Comparison of ENCODE assay signal across 9 mouse cellular contexts in genomic region chr16:43801791-43802307, GRCm38 (mm10). TPM values are rescaled to one million over a fixed set of nuclear protein-coding genes. Genes with fewer than 3 reads are reported as not detected.
A peak's percentile ranks its signal among the peaks of the same experiment; 100 is the strongest.
DNase-seq lines count a peak whose midpoint lies in the region; ATAC-seq and TF ChIP-seq lines count a peak whose summit lies in the region.
"Had no signal": no experiment of that assay in that cellular context is flagged by ENCODE, and none has a peak within 500 bp of the region (broad histone marks: within the 10 kb centered on the region; RNA-seq: fewer than 3 reads in every experiment).

No protein-coding gene starts in this region.

- peak; percentile 20 for DNase-seq in c-Kit-positive CD71-positive TER-119-positive erythroid progenitor cells, embryonic 14.5 days (ENCODE audit: low spot score)
- DNase-seq in heart, postnatal 25 days (ENCODE audit: low spot score): peak; percentile 75
- DNase-seq in layer of hippocampus, adult 2 months (ENCODE audit: low spot score in 2 of 2): peak; percentile 60 to 84
- peak; percentile 77 for DNase-seq in ovary, postnatal 14 days (ENCODE audit: low spot score)
- DNase-seq in thymus, postnatal 14 days: peak; percentile 86

- H3K9me3 ChIP-seq in ES-Bruce4 (replicated peaks; ENCODE audit: control insufficient read depth, insufficient read depth, low read length, poor library complexity, severe bottlenecking): no peaks in the 10 kb centered on the region; the same call in 1 of the 2 replicates
- H3K9me3 ChIP-seq in forebrain, embryonic 15.5 days: no peaks in the 10 kb centered on the region
- no peaks in the 10 kb centered on the region for H3K9me3 ChIP-seq in lung, embryonic 16.5 days (ENCODE audit: control insufficient read depth, low read length)

- peak overlapping the region; percentile 67 for H3K4me2 ChIP-seq in forebrain, embryonic 15.5 days (replicated peaks)
- H3K4me2 ChIP-seq in lung, embryonic 16.5 days (ENCODE audit: low read depth, low read length): peak overlapping the region; percentile 76

- peak overlapping the region; percentile 82 for H3K27ac ChIP-seq in ES-Bruce4 (ENCODE audit: insufficient read depth, low read length)
- peak overlapping the region; percentile 72 for H3K27ac ChIP-seq in forebrain, embryonic 15.5 days (replicated peaks)
- H3K27ac ChIP-seq in layer of hippocampus, adult 2 months: peak overlapping the region; percentile 74
- peak overlapping the region; percentile 75 for H3K27ac ChIP-seq in lung, embryonic 16.5 days (ENCODE audit: low read length)
- H3K27ac ChIP-seq: macrophage had no signal

- peak; percentile 77 for TF ChIP-seq CTCF in ES-Bruce4 (IDR thresholded peaks at IDR 0.05; ENCODE audit: low read depth, low read length)
- TF ChIP-seq CTCF in layer of hippocampus, adult 2 months (conservative IDR thresholded peaks at IDR 0.05): peak; percentile 85

- intact Hi-C loops in heart, postnatal 25 days (cut with DNase I): loop anchor here (5.0 to 10.0 kb wide), 2 partner anchors 965 to 1527 kb away; no protein-coding TSS in a partner anchor

- peak overlapping the region; percentile 47 for H3K4me3 ChIP-seq in ES-Bruce4 (ENCODE audit: low read depth, low read length)
- peak overlapping the region; percentile 36 for H3K4me3 ChIP-seq in forebrain, embryonic 15.5 days
- H3K4me3 ChIP-seq in layer of hippocampus, adult 2 months: peak overlapping the region; percentile 59
- peak overlapping the region; percentile 48 for H3K4me3 ChIP-seq in lung, embryonic 16.5 days (ENCODE audit: low read length)

- 1% methylated on average over 18 of the region's 18 CpGs for WGBS in forebrain, embryonic 15.5 days
- 1% methylated on average over 18 of the region's 18 CpGs for WGBS in lung, embryonic 16.5 days

- 0 out of 2 replicates have a peak, but pooled peaks have one; percentile 49 for TF ChIP-seq EP300 in ES-Bruce4 (IDR thresholded peaks at IDR 0.05; ENCODE audit: insufficient read depth, low read depth, low read length)

- ATAC-seq in forebrain, embryonic 15.5 days (replicated peaks): peak; percentile 73
- ATAC-seq in lung, embryonic 16.5 days (ENCODE audit: low read depth): peak; percentile 94

- no peak for TF ChIP-seq POLR2A in ES-Bruce4 (IDR thresholded peaks at IDR 0.05; ENCODE audit: insufficient read depth, low read length)

- H3K36me3 ChIP-seq in ES-Bruce4 (ENCODE audit: control insufficient read depth, insufficient read depth, low read length, poor library complexity, severe bottlenecking): no peaks in the 10 kb centered on the region
- H3K36me3 ChIP-seq in forebrain, embryonic 15.5 days: no peaks in the 10 kb centered on the region
- H3K36me3 ChIP-seq in lung, embryonic 16.5 days (ENCODE audit: control insufficient read depth, insufficient read depth, low read length): no peaks in the 10 kb centered on the region

- peak overlapping the region; percentile 31 for H3K9ac ChIP-seq in ES-Bruce4 (ENCODE audit: low read depth, poor library complexity, severe bottlenecking)
- H3K9ac ChIP-seq in forebrain, embryonic 15.5 days (replicated peaks): peak overlapping the region; percentile 23; the same call in 1 of the 2 replicates
- H3K9ac ChIP-seq in lung, embryonic 16.5 days (ENCODE audit: low read length): peak overlapping the region; percentile 60

- H3K27me3 ChIP-seq in ES-Bruce4 (ENCODE audit: control insufficient read depth, insufficient read depth, low read length, poor library complexity, severe bottlenecking): no peaks in the 10 kb centered on the region
- no peaks in the 10 kb centered on the region for H3K27me3 ChIP-seq in forebrain, embryonic 15.5 days
- H3K27me3 ChIP-seq in lung, embryonic 16.5 days (ENCODE audit: control insufficient read depth, insufficient read depth, low read depth, low read length): no peaks in the 10 kb centered on the region

- peaks cover 1% of the 10 kb centered on the region for H3K4me1 ChIP-seq in ES-Bruce4 (ENCODE audit: control insufficient read depth, insufficient read depth, low read length)
- peaks cover 31% of the 10 kb centered on the region for H3K4me1 ChIP-seq in forebrain, embryonic 15.5 days
- 0 out of 2 replicates have a peak, but pooled peaks cover 2% of the 10 kb centered on the region for H3K4me1 ChIP-seq in lung, embryonic 16.5 days (replicated peaks; ENCODE audit: control insufficient read depth, insufficient read depth, low read length)

RNA-seq across cellular contexts. Expression of gene Drd3, which starts 48.0 kb away (rescaled TPM):
- not detected in 2 replicates for polyA plus RNA-seq in ES-Bruce4 (2011; ENCODE audit: insufficient read depth, insufficient read length, low read depth, missing spikeins)
- polyA plus RNA-seq in forebrain, embryonic 15.5 days (2015; fragmentation: Nextera tagmentation; extraction: Ambion mirVana): 0.20 TPM in 1 of 2 replicates, not detected in the other
- total RNA-seq in heart, postnatal 25 days (2021): not detected
- total RNA-seq in layer of hippocampus, adult 2 months (2021): under 1 TPM in 1 of 2 experiments, not detected in 1; 0.29 TPM
- 0.14 TPM in 1 of 2 replicates, not detected in the other for polyA plus RNA-seq in lung, embryonic 16.5 days (2015; fragmentation: Nextera tagmentation; extraction: Ambion mirVana)
- polyA plus RNA-seq: macrophage had no signal

Comparison
In these comparisons a context has a peak if more than half of its experiments do, and no peak if none do; other contexts are left out.
1. Peak in every context shown above with its lines: DNase-seq, ATAC-seq, H3K4me3 ChIP-seq and H3K27ac ChIP-seq.
2. DNase-seq: peak in every context shown above with its lines; median percentile 86 in thymus, postnatal 14 days; 77 in ovary, postnatal 14 days; 75 in heart, postnatal 25 days; 72 in layer of hippocampus, adult 2 months; 20 in c-Kit-positive CD71-positive TER-119-positive erythroid progenitor cells, embryonic 14.5 days.